Mouse (Mus musculus) heart, embryonic 15.5 days (tissue): ENCODE results near the gene Rftn2. TPM values are rescaled to one million over a fixed set of nuclear protein-coding genes. Genes with fewer than 3 reads are reported as not detected.

Experiments used
- ATAC-seq: fragments of 200-750 bp; cut with Nextera tagmentation; replicated peaks from 2 replicates; pipeline ENCODE4 v1.8.0; 2017; ENCODE audit warnings: low read depth, moderate TSS enrichment; ENCODE audit not compliant: insufficient number of reproducible peaks, insufficient read depth, low FRiP score
- H3K27ac ChIP-seq: fragments of 300-500 bp; sonication (generic); 2 replicates; pipeline ENCODE4 v1.5.1; 2015; ENCODE audit warnings: mild to moderate bottlenecking, inconsistent platforms
- H3K27me3 ChIP-seq: fragments of 300-500 bp; sonication (generic); 2 replicates; pipeline ENCODE4 v1.6.1; 2015; ENCODE audit warnings: inconsistent platforms
- H3K36me3 ChIP-seq: fragments of 300-500 bp; sonication (generic); 2 replicates; pipeline ENCODE4 v1.6.1; 2015; ENCODE audit warnings: mild to moderate bottlenecking, inconsistent platforms
- H3K4me1 ChIP-seq: fragments of 300-500 bp; sonication (generic); replicated peaks from 2 replicates; pipeline ENCODE4 v1.6.1; 2015; ENCODE audit warnings: inconsistent platforms
- H3K4me2 ChIP-seq: fragments of 300-500 bp; sonication (generic); 2 replicates; pipeline ENCODE4 v1.6.1; 2015; ENCODE audit warnings: inconsistent platforms, mild to moderate bottlenecking, moderate library complexity
- H3K4me3 ChIP-seq: fragments of 300-500 bp; sonication (generic); 2 replicates; pipeline ENCODE4 v1.5.1; 2015; ENCODE audit warnings: mild to moderate bottlenecking, inconsistent platforms
- H3K9ac ChIP-seq: fragments of 300-500 bp; sonication (generic); 2 replicates; pipeline ENCODE4 v1.6.1; 2015; ENCODE audit warnings: mild to moderate bottlenecking, inconsistent platforms
- H3K9me3 ChIP-seq: fragments of 300-500 bp; sonication (generic); replicated peaks from 2 replicates; pipeline ENCODE4 v1.6.1; 2016; ENCODE audit warnings: inconsistent platforms
- WGBS: fragments of 180-500 bp; shearing (Covaris S2); methylation state at CpG from one replicate; pipeline ENCODE4 v1.1.7; 2015; ENCODE audit warnings: mixed read lengths; 5-methylcytosine and 5-hydroxymethylcytosine counted together
- polyA plus RNA-seq: library from polyadenylated mRNA; unstranded; fragments of >200 nt; fragmentation: Nextera tagmentation; extraction: Ambion mirVana; gene quantifications from 2 replicates; pipeline ENCODE4 v1.2.1, GENCODE M21; 2015

The Rftn2 gene
- polyA plus RNA-seq: 9.4 and 10.3 TPM in 2 replicates

- peak within 1 kb of the TSS; percentile 61 for H3K4me2 ChIP-seq
- peak within 1 kb of the TSS; percentile 56 for H3K4me3 ChIP-seq
- H3K36me3 ChIP-seq: no peaks in the 10 kb centered on the region
- H3K9me3 ChIP-seq: no peaks in the 10 kb centered on the region
- H3K9ac ChIP-seq: peak within 1 kb of the TSS; percentile 52
- ATAC-seq: 0 out of 2 replicates have a peak, but pooled peaks have one; percentile 53
- peak within 1 kb of the TSS; percentile 77 for H3K27ac ChIP-seq
- H3K27me3 ChIP-seq: no peaks in the 10 kb centered on the region
- 3% methylated on average over 26 of the region's 26 CpGs for WGBS
- peaks cover 20% of the 10 kb centered on the region for H3K4me1 ChIP-seq
Observed at GRCm38 (mm10) chr1:55226011-55226857, at the start of gene Rftn2. TSS of gene Rftn2 (minus strand) at chr1:55226782.

- Histone ChIP-seq H3K4me1 (no peaks in the 10 kb centered on the region), H3K9ac (no peak overlapping the region), H3K27me3 (no peaks in the 10 kb centered on the region), H3K36me3 (no peaks in the 10 kb centered on the region), H3K27ac (no peak overlapping the region), H3K4me2 (no peak overlapping the region), H3K9me3 (no peaks in the 10 kb centered on the region), H3K4me3 (no peak overlapping the region)
- WGBS: 66% methylated on average over 2 of the region's 2 CpGs
- no peak for ATAC-seq
Observed at GRCm38 (mm10) chr1:55265447-55265846, 38.9 kb upstream of the Rftn2 start.

GRCm38 (mm10) chr1:55264385-55264784 lies 37.8 kb upstream of the Rftn2 start:
- no peaks in the 10 kb centered on the region for H3K4me1 ChIP-seq
- WGBS: 16% methylated on average over 2 of the region's 2 CpGs
- no peak overlapping the region for H3K27ac ChIP-seq
- no peak overlapping the region for H3K4me3 ChIP-seq
- no peaks in the 10 kb centered on the region for H3K36me3 ChIP-seq
- ATAC-seq: no peak
- no peak overlapping the region for H3K9ac ChIP-seq
- no peaks in the 10 kb centered on the region for H3K27me3 ChIP-seq
- H3K9me3 ChIP-seq: no peaks in the 10 kb centered on the region
- H3K4me2 ChIP-seq: no peak overlapping the region

GRCm38 (mm10) chr1:55246374-55246773 lies 19.8 kb upstream of the Rftn2 start:
- no peak overlapping the region for H3K4me3 ChIP-seq
- H3K9me3 ChIP-seq: no peaks in the 10 kb centered on the region
- no peaks in the 10 kb centered on the region for H3K36me3 ChIP-seq
- no peaks in the 10 kb centered on the region for H3K27me3 ChIP-seq
- ATAC-seq: no peak
- no peak overlapping the region for H3K9ac ChIP-seq
- H3K4me2 ChIP-seq: no peak overlapping the region
- no peak overlapping the region for H3K27ac ChIP-seq
- no peaks in the 10 kb centered on the region for H3K4me1 ChIP-seq
- WGBS: 80% methylated on average over 2 of the region's 2 CpGs

GRCm38 (mm10) chr1:55239237-55239636 lies 12.7 kb upstream of the Rftn2 start:
- peak overlapping the region; percentile 83 for H3K4me2 ChIP-seq
- no peaks in the 10 kb centered on the region for H3K36me3 ChIP-seq
- H3K9ac ChIP-seq: peak overlapping the region; percentile 76; the same call in 1 of the 2 replicates
- H3K9me3 ChIP-seq: no peaks in the 10 kb centered on the region
- H3K27me3 ChIP-seq: no peaks in the 10 kb centered on the region
- peaks cover 26% of the 10 kb centered on the region for H3K4me1 ChIP-seq
- no peak overlapping the region for H3K27ac ChIP-seq
- peak overlapping the region; percentile 82 for H3K4me3 ChIP-seq
- WGBS: 0% methylated on average over 1 of the region's 1 CpGs
- no peak for ATAC-seq

- no peaks in the 10 kb centered on the region for H3K9me3 ChIP-seq
- peaks cover 26% of the 10 kb centered on the region for H3K4me1 ChIP-seq
- peak overlapping the region; percentile 76 for H3K9ac ChIP-seq
- ATAC-seq: no peak
- no peak overlapping the region for H3K27ac ChIP-seq
- peak overlapping the region; percentile 82 for H3K4me3 ChIP-seq
- no peaks in the 10 kb centered on the region for H3K27me3 ChIP-seq
- H3K4me2 ChIP-seq: peak overlapping the region; percentile 83
- no peaks in the 10 kb centered on the region for H3K36me3 ChIP-seq
- 34% methylated on average over 13 of the region's 13 CpGs for WGBS
Observed at GRCm38 (mm10) chr1:55238496-55238895, 11.9 kb upstream of the Rftn2 start.

- H3K27ac ChIP-seq: peak overlapping the region; percentile 77
- no peaks in the 10 kb centered on the region for H3K27me3 ChIP-seq
- H3K4me3 ChIP-seq: peak overlapping the region; percentile 82
- peak overlapping the region; percentile 83 for H3K4me2 ChIP-seq
- H3K9me3 ChIP-seq: no peaks in the 10 kb centered on the region
- no peaks in the 10 kb centered on the region for H3K36me3 ChIP-seq
- no peak for ATAC-seq
- peaks cover 26% of the 10 kb centered on the region for H3K4me1 ChIP-seq
- under 1% methylated on average over 23 of the region's 23 CpGs for WGBS
- peak overlapping the region; percentile 76 for H3K9ac ChIP-seq
Observed at GRCm38 (mm10) chr1:55237643-55238161, 11.1 kb upstream of the Rftn2 start.

GRCm38 (mm10) chr1:55236890-55237642 lies 10.5 kb upstream of the Rftn2 start, which contains the start of gene Mars2:
TSS of gene Mars2 (plus strand) at chr1:55237177.
- under 1% methylated on average over 82 of the region's 82 CpGs for WGBS
- Histone ChIP-seq H3K4me2 (peak within 1 kb of the TSS; percentile 83), H3K4me1 (peaks cover 26% of the 10 kb centered on the region), H3K9me3 (no peaks in the 10 kb centered on the region), H3K9ac (peak within 1 kb of the TSS; percentile 76), H3K36me3 (no peaks in the 10 kb centered on the region), H3K27me3 (no peaks in the 10 kb centered on the region), H3K27ac (peak within 1 kb of the TSS; percentile 77), H3K4me3 (peak within 1 kb of the TSS; percentile 82)
- ATAC-seq: peak; percentile 98

- no peaks in the 10 kb centered on the region for H3K9me3 ChIP-seq
- no peak overlapping the region for H3K27ac ChIP-seq
- no peaks in the 10 kb centered on the region for H3K27me3 ChIP-seq
- peak overlapping the region; percentile 83 for H3K4me2 ChIP-seq
- H3K4me3 ChIP-seq: peak overlapping the region; percentile 82
- no peaks in the 10 kb centered on the region for H3K36me3 ChIP-seq
- ATAC-seq: no peak
- H3K4me1 ChIP-seq: peaks cover 26% of the 10 kb centered on the region
- WGBS: 34% methylated on average over 5 of the region's 5 CpGs
- peak overlapping the region; percentile 49 for H3K9ac ChIP-seq
Observed at GRCm38 (mm10) chr1:55236487-55236886, 9.9 kb upstream of the Rftn2 start.

GRCm38 (mm10) chr1:55234910-55235520 lies 8.4 kb upstream of the Rftn2 start:
- Histone ChIP-seq H3K4me2 (no peak overlapping the region), H3K9me3 (no peaks in the 10 kb centered on the region), H3K4me3 (no peak overlapping the region), H3K9ac (no peak overlapping the region), H3K4me1 (peaks cover 20% of the 10 kb centered on the region), H3K36me3 (no peaks in the 10 kb centered on the region), H3K27me3 (no peaks in the 10 kb centered on the region), H3K27ac (no peak overlapping the region)
- 55% methylated on average over 16 of the region's 16 CpGs for WGBS
- ATAC-seq: no peak
